Mouse (Mus musculus) testis, postnatal 14 days (tissue): ENCODE measurements around the gene Caps2.
"Not testable (repeated sequence)": the region's sequence is repeated elsewhere in the genome, so short reads cannot be mapped to it uniquely, and the experiment has no call there.

Source experiments
- DNase-seq: peaks from one replicate; pipeline ENCODE4 v3.0.0; 2021; ENCODE audit warnings: low spot score

Caps2 gene

GRCm38 (mm10) chr10:112163168-112163766 is at the start of gene Caps2:
Gene Caps2, plus strand, starts transcription at chr10:112163621.
- DNase-seq = no peak

GRCm38 (mm10) chr10:112125090-112125489 is 38.3 kb upstream of the Caps2 start:
- DNase-seq = not testable (repeated sequence)

GRCm38 (mm10) chr10:112127682-112128230 is 35.7 kb upstream of the Caps2 start:
- DNase-seq = not testable (repeated sequence)

GRCm38 (mm10) chr10:112132194-112132593 is 31.2 kb upstream of the Caps2 start:
- no peak for DNase-seq

- DNase-seq = peak; percentile 15
Observed at GRCm38 (mm10) chr10:112138050-112138870, 25.2 kb upstream of the Caps2 start.

- no peak for DNase-seq
Observed at GRCm38 (mm10) chr10:112138871-112139430, 24.5 kb upstream of the Caps2 start.

- no peak for DNase-seq
Observed at GRCm38 (mm10) chr10:112139834-112140233, 23.6 kb upstream of the Caps2 start.

GRCm38 (mm10) chr10:112159882-112160560 is 3.4 kb upstream of the Caps2 start, which contains the start of gene Glipr1l3:
Gene Glipr1l3, minus strand, starts transcription at chr10:112160327.
- DNase-seq = peak; percentile 58

- DNase-seq = not testable (repeated sequence)
Observed at GRCm38 (mm10) chr10:112177027-112177426, 13.6 kb downstream of the Caps2 start.

- DNase-seq = not testable (repeated sequence)
Observed at GRCm38 (mm10) chr10:112193919-112194318, 30.5 kb downstream of the Caps2 start.

GRCm38 (mm10) chr10:112203463-112203862 is 40.0 kb downstream of the Caps2 start:
- DNase-seq = no peak

GRCm38 (mm10) chr10:112227073-112227472 is 63.7 kb downstream of the Caps2 start:
- no peak for DNase-seq

- DNase-seq = not testable (repeated sequence)
Observed at GRCm38 (mm10) chr10:112229091-112229843, 65.8 kb downstream of the Caps2 start.

GRCm38 (mm10) chr10:112232733-112233132 is 69.3 kb downstream of the Caps2 start:
- not testable (repeated sequence) for DNase-seq

GRCm38 (mm10) chr10:112235396-112235940 is 72.0 kb downstream of the Caps2 start:
- not testable (repeated sequence) for DNase-seq

- DNase-seq = no peak
Observed at GRCm38 (mm10) chr10:112248273-112248672, 84.9 kb downstream of the Caps2 start.

GRCm38 (mm10) chr10:112263467-112263866 is 100.0 kb downstream of the Caps2 start:
- no peak for DNase-seq
